Mouse (Mus musculus) stomach, embryonic 16.5 days (tissue): Measurements from ENCODE around the gene Gng12. TPM values are rescaled to one million over a fixed set of nuclear protein-coding genes. Genes with fewer than 3 reads are reported as not detected.
A peak's percentile ranks its signal among the peaks of the same experiment; 100 is the strongest.
"Not testable (repeated sequence)": the region's sequence is repeated elsewhere in the genome, so short reads cannot be mapped to it uniquely, and the experiment has no call there.

Experiments used
- ATAC-seq: fragments of 200-750 bp; cut with Nextera tagmentation; 2 replicates; pipeline ENCODE4 v1.8.0; 2017; ENCODE audit warnings: moderate number of reproducible peaks, moderate TSS enrichment; ENCODE audit not compliant: insufficient read depth, low FRiP score
- H3K27ac ChIP-seq: fragments of 300-500 bp; sonication (generic); 2 replicates; pipeline ENCODE4 v1.5.1; 2014; ENCODE audit warnings: low read length
- H3K27me3 ChIP-seq: fragments of 300-500 bp; sonication (generic); 2 replicates; pipeline ENCODE4 v1.6.1; 2014; ENCODE audit warnings: low read length, control low read depth, mixed read lengths; ENCODE audit not compliant: control insufficient read depth, insufficient read depth
- H3K36me3 ChIP-seq: fragments of 300-500 bp; sonication (generic); 2 replicates; pipeline ENCODE4 v1.6.1; 2014; ENCODE audit warnings: low read length; ENCODE audit not compliant: control insufficient read depth, insufficient read depth
- H3K4me1 ChIP-seq: fragments of 300-500 bp; sonication (generic); 2 replicates; pipeline ENCODE4 v1.6.1; 2014; ENCODE audit warnings: low read length, control low read depth, mixed read lengths; ENCODE audit not compliant: control insufficient read depth, insufficient read depth
- H3K4me2 ChIP-seq: fragments of 300-500 bp; sonication (generic); 2 replicates; pipeline ENCODE4 v1.6.1; 2014; ENCODE audit warnings: low read depth, low read length, mixed read lengths
- H3K4me3 ChIP-seq: fragments of 300-500 bp; sonication (generic); replicated peaks from 2 replicates; pipeline ENCODE4 v1.5.1; 2014; ENCODE audit warnings: mild to moderate bottlenecking, low read length
- H3K9ac ChIP-seq: fragments of 300-500 bp; sonication (generic); 2 replicates; pipeline ENCODE4 v1.6.1; 2014; ENCODE audit warnings: low read length
- H3K9me3 ChIP-seq: fragments of 300-500 bp; sonication (generic); replicated peaks from 2 replicates; pipeline ENCODE4 v1.6.1; 2016; ENCODE audit warnings: low read length, control low read depth; ENCODE audit not compliant: control insufficient read depth
- WGBS: fragments of 180-500 bp; shearing (Covaris S2); extraction: QIAGEN DNeasy Blood & Tissue Kit; methylation state at CpG from one replicate; pipeline ENCODE4 v1.1.7; 2014; 5-methylcytosine and 5-hydroxymethylcytosine counted together
- polyA plus RNA-seq: library from polyadenylated mRNA; unstranded; fragments of >200 nt; fragmentation: Nextera tagmentation; extraction: Ambion mirVana; gene quantifications from 2 replicates; pipeline ENCODE4 v1.2.1, GENCODE M21; 2015

Gene Gng12
- polyA plus RNA-seq, 1 experiment from 2014 or later: 132 TPM

- H3K4me2 ChIP-seq: no peak overlapping the region
- no peak for ATAC-seq
- no peak overlapping the region for H3K27ac ChIP-seq
- H3K9me3 ChIP-seq: no peaks in the 10 kb centered on the region
- peaks cover 11% of the 10 kb centered on the region for H3K4me1 ChIP-seq
- WGBS: 73% methylated on average over 5 of the region's 5 CpGs
- no peak overlapping the region for H3K4me3 ChIP-seq
- no peaks in the 10 kb centered on the region for H3K36me3 ChIP-seq
- no peaks in the 10 kb centered on the region for H3K27me3 ChIP-seq
- H3K9ac ChIP-seq: no peak overlapping the region
These were observed 134.6 kb downstream of the Gng12 start for GRCm38 (mm10) chr6:67030846-67031245.

- H3K9me3 ChIP-seq, H3K36me3 ChIP-seq, H3K4me3 ChIP-seq, H3K9ac ChIP-seq, ATAC-seq, H3K27ac ChIP-seq, H3K4me2 ChIP-seq, H3K27me3 ChIP-seq: not testable (repeated sequence)
- peaks cover 16% of the 10 kb centered on the region for H3K4me1 ChIP-seq
These were observed 136.4 kb downstream of the Gng12 start for GRCm38 (mm10) chr6:67032551-67032950.

GRCm38 (mm10) chr6:67032972-67033371 is 136.8 kb downstream of the Gng12 start:
- H3K9me3 ChIP-seq, H3K4me2 ChIP-seq, H3K27me3 ChIP-seq, H3K4me3 ChIP-seq, H3K36me3 ChIP-seq, H3K27ac ChIP-seq, ATAC-seq, H3K9ac ChIP-seq: not testable (repeated sequence)
- 94% methylated on average over 4 of the region's 4 CpGs for WGBS
- H3K4me1 ChIP-seq: peaks cover 20% of the 10 kb centered on the region

GRCm38 (mm10) chr6:67033604-67034003 is 137.4 kb downstream of the Gng12 start:
- no peak overlapping the region for H3K4me2 ChIP-seq
- H3K27ac ChIP-seq: no peak overlapping the region
- H3K9ac ChIP-seq: no peak overlapping the region
- H3K4me3 ChIP-seq: no peak overlapping the region
- 66% methylated on average over 4 of the region's 4 CpGs for WGBS
- no peaks in the 10 kb centered on the region for H3K27me3 ChIP-seq
- no peaks in the 10 kb centered on the region for H3K36me3 ChIP-seq
- no peak for ATAC-seq
- no peaks in the 10 kb centered on the region for H3K9me3 ChIP-seq
- H3K4me1 ChIP-seq: peaks cover 20% of the 10 kb centered on the region

GRCm38 (mm10) chr6:67034331-67035130 is 138.3 kb downstream of the Gng12 start:
- 57% methylated on average over 7 of the region's 7 CpGs for WGBS
- Histone ChIP-seq H3K4me2 (no peak overlapping the region), H3K4me3 (0 out of 2 replicates have a peak overlapping the region, but pooled peaks have one; percentile 2), H3K9me3 (no peaks in the 10 kb centered on the region), H3K36me3 (no peaks in the 10 kb centered on the region), H3K27ac (0 out of 2 replicates have a peak overlapping the region, but pooled peaks have one; percentile 6), H3K4me1 (peaks cover 20% of the 10 kb centered on the region), H3K9ac (no peak overlapping the region; the same call in 1 of the 2 replicates), H3K27me3 (no peaks in the 10 kb centered on the region)
- ATAC-seq: no peak

- Histone ChIP-seq H3K4me1 (peaks cover 20% of the 10 kb centered on the region), H3K36me3 (no peaks in the 10 kb centered on the region), H3K9me3 (no peaks in the 10 kb centered on the region), H3K27me3 (no peaks in the 10 kb centered on the region), H3K4me3 (peak overlapping the region; percentile 92), H3K4me2 (peak overlapping the region; percentile 77), H3K27ac (peak overlapping the region; percentile 93), H3K9ac (peak overlapping the region; percentile 84)
- 15% methylated on average over 19 of the region's 19 CpGs for WGBS
- ATAC-seq: no peak
These were observed 139.4 kb downstream of the Gng12 start for GRCm38 (mm10) chr6:67035388-67036299.

GRCm38 (mm10) chr6:67036356-67036811 is 140.2 kb downstream of the Gng12 start:
- peak overlapping the region; percentile 77 for H3K4me2 ChIP-seq
- H3K36me3 ChIP-seq: no peaks in the 10 kb centered on the region
- peak; percentile 82 for ATAC-seq
- H3K4me1 ChIP-seq: peaks cover 20% of the 10 kb centered on the region
- peak overlapping the region; percentile 84 for H3K9ac ChIP-seq
- under 1% methylated on average over 29 of the region's 29 CpGs for WGBS
- H3K9me3 ChIP-seq: no peaks in the 10 kb centered on the region
- no peaks in the 10 kb centered on the region for H3K27me3 ChIP-seq
- H3K4me3 ChIP-seq: peak overlapping the region; percentile 92
- H3K27ac ChIP-seq: peak overlapping the region; percentile 93

GRCm38 (mm10) chr6:67036837-67037628 is 140.8 kb downstream of the Gng12 start, which contains the start of gene Gadd45a:
Gadd45a (minus strand) TSS chr6:67037457.
- H3K4me3 ChIP-seq: peak within 1 kb of the TSS; percentile 92
- H3K27ac ChIP-seq: peak within 1 kb of the TSS; percentile 93
- H3K9ac ChIP-seq: peak within 1 kb of the TSS; percentile 84
- H3K4me1 ChIP-seq: peaks cover 20% of the 10 kb centered on the region
- ATAC-seq: peak; percentile 98
- no peaks in the 10 kb centered on the region for H3K9me3 ChIP-seq
- WGBS: under 1% methylated on average over 69 of the region's 69 CpGs
- no peaks in the 10 kb centered on the region for H3K27me3 ChIP-seq
- H3K36me3 ChIP-seq: no peaks in the 10 kb centered on the region
- H3K4me2 ChIP-seq: peak within 1 kb of the TSS; percentile 77
